Mouse (Mus musculus) liver, embryonic 14.5 days (tissue): ENCODE measurements around the gene Rims1. TPM values are rescaled to one million over a fixed set of nuclear protein-coding genes. Genes with fewer than 3 reads are reported as not detected.

ENCODE experiments used
- ATAC-seq: fragments of 200-750 bp; cut with Nextera tagmentation; 2 replicates; pipeline ENCODE4 v1.8.0; 2017; ENCODE audit warnings: moderate number of reproducible peaks, mild to moderate bottlenecking, moderate library complexity; ENCODE audit not compliant: insufficient read depth
- DNase-seq, 3 experiments: peaks; one replicate each; pipeline ENCODE4 v3.0.0-alpha.2; 2012 to 2013; ENCODE audit warnings: low read depth in 3 of 3, low spot score in 3 of 3
- H3K27ac ChIP-seq: fragments of 300-500 bp; sonication (generic); 2 replicates; pipeline ENCODE4 v1.5.1; 2014; ENCODE audit warnings: moderate library complexity, mild to moderate bottlenecking, control low read depth, inconsistent platforms
- H3K27me3 ChIP-seq: fragments of 300-500 bp; sonication (generic); 2 replicates; pipeline ENCODE4 v1.6.1; 2014; ENCODE audit warnings: mild to moderate bottlenecking, low read length, moderate library complexity; ENCODE audit not compliant: control insufficient read depth, insufficient read depth
- H3K36me3 ChIP-seq: fragments of 300-500 bp; sonication (generic); replicated peaks from 2 replicates; pipeline ENCODE4 v1.6.1; 2014; ENCODE audit warnings: low read depth; ENCODE audit not compliant: control insufficient read depth, insufficient read depth
- H3K4me1 ChIP-seq, 2 experiments: fragments of 200-500 bp in 1 of 2; fragments of 300-500 bp in 1 of 2; sonication (generic) in 1 of 2; replicated peaks; 2 replicates each; pipeline ENCODE4 v1.6.1; 2012 to 2014; ENCODE audit warnings: antibody characterized with exemption in 1 of 2, inconsistent platforms in 1 of 2, low read length in 1 of 2; ENCODE audit not compliant: control insufficient read depth in 2 of 2, insufficient read depth in 2 of 2
- H3K4me2 ChIP-seq: fragments of 300-500 bp; sonication (generic); 2 replicates; pipeline ENCODE4 v1.6.1; 2014; ENCODE audit warnings: low read depth, mild to moderate bottlenecking, control low read depth, moderate library complexity
- H3K4me3 ChIP-seq, 2 experiments: fragments of 200-500 bp in 1 of 2; fragments of 300-500 bp in 1 of 2; sonication (generic) in 1 of 2; 2 replicates each; pipeline ENCODE4 v1.5.1; 2012 to 2014; ENCODE audit warnings: low read depth in 2 of 2, low read length in 2 of 2, mild to moderate bottlenecking in 2 of 2, control low read depth in 1 of 2, inconsistent platforms in 1 of 2, moderate library complexity in 1 of 2; ENCODE audit not compliant: insufficient read depth in 1 of 2
- H3K9ac ChIP-seq: fragments of 300-500 bp; sonication (generic); replicated peaks from 2 replicates; pipeline ENCODE4 v1.6.1; 2014; ENCODE audit warnings: mild to moderate bottlenecking, control low read depth, moderate library complexity
- H3K9me3 ChIP-seq: fragments of 300-500 bp; sonication (generic); 2 replicates; pipeline ENCODE4 v1.6.1; 2016; ENCODE audit warnings: low read length, mixed read lengths; ENCODE audit not compliant: control insufficient read depth
- CTCF ChIP-seq: IDR thresholded peaks from 2 replicates; pipeline ENCODE4 v1.5.1; 2016; ENCODE audit warnings: antibody characterized with exemption, low read depth, control low read depth
- EP300 ChIP-seq: IDR thresholded peaks from 2 replicates; pipeline ENCODE4 v1.6.1; 2016; ENCODE audit warnings: antibody characterized with exemption, low read depth
- WGBS: fragments of 180-500 bp; shearing (Covaris S2); extraction: QIAGEN DNeasy Blood & Tissue Kit; methylation state at CpG from one replicate; pipeline ENCODE4 v1.1.7; 2014; ENCODE audit not compliant: insufficient replicate concordance; 5-methylcytosine and 5-hydroxymethylcytosine counted together
- polyA plus RNA-seq, 2 experiments: library from polyadenylated mRNA; depleted of rRNA in 1 of 2; stranded (reverse) in 1 of 2; unstranded in 1 of 2; fragments of >200 nt; fragmentation: Nextera tagmentation in 1 of 2; extraction: Ambion mirVana in 1 of 2; gene quantifications; 2 replicates each; pipeline versions ENCODE4 v1.2.1 to v1.2.3; 2012 to 2014

The Rims1 gene
- polyA plus RNA-seq, 2 experiments = 0.02 TPM; not detected in 1

GRCm38 (mm10) chr1:22655983-22656382, 149.8 kb downstream of the Rims1 start:
- no peak overlapping the region for H3K4me3 ChIP-seq
- TF ChIP-seq CTCF (no peak), EP300 (no peak)
- no peaks in the 10 kb centered on the region for H3K9me3 ChIP-seq
- H3K27ac ChIP-seq = no peak overlapping the region
- no peak for DNase-seq
- no peak for ATAC-seq
- no peaks in the 10 kb centered on the region for H3K4me1 ChIP-seq
- H3K36me3 ChIP-seq = no peaks in the 10 kb centered on the region
- no peaks in the 10 kb centered on the region for H3K27me3 ChIP-seq
- H3K9ac ChIP-seq = no peak overlapping the region
- no peak overlapping the region for H3K4me2 ChIP-seq

GRCm38 (mm10) chr1:22654903-22655302, 150.9 kb downstream of the Rims1 start:
- H3K27ac ChIP-seq = no peak overlapping the region
- no peak overlapping the region for H3K9ac ChIP-seq
- no peak overlapping the region for H3K4me2 ChIP-seq
- no peaks in the 10 kb centered on the region for H3K27me3 ChIP-seq
- DNase-seq (no peak), ATAC-seq (no peak)
- H3K36me3 ChIP-seq = no peaks in the 10 kb centered on the region
- H3K9me3 ChIP-seq = no peaks in the 10 kb centered on the region
- no peak for TF ChIP-seq EP300
- TF ChIP-seq CTCF = no peak
- 60% methylated on average over 9 of the region's 9 CpGs for WGBS
- H3K4me3 ChIP-seq = no peak overlapping the region
- H3K4me1 ChIP-seq = no peaks in the 10 kb centered on the region

GRCm38 (mm10) chr1:22650588-22650987, 155.2 kb downstream of the Rims1 start:
- ATAC-seq = no peak
- TF ChIP-seq CTCF (no peak), EP300 (no peak)
- no peak for DNase-seq
- H3K36me3 ChIP-seq = no peaks in the 10 kb centered on the region
- no peak overlapping the region for H3K9ac ChIP-seq
- H3K4me2 ChIP-seq = no peak overlapping the region
- no peak overlapping the region for H3K27ac ChIP-seq
- no peaks in the 10 kb centered on the region for H3K9me3 ChIP-seq
- no peaks in the 10 kb centered on the region for H3K4me1 ChIP-seq
- 68% methylated on average over 7 of the region's 7 CpGs for WGBS
- no peak overlapping the region for H3K4me3 ChIP-seq
- no peaks in the 10 kb centered on the region for H3K27me3 ChIP-seq

GRCm38 (mm10) chr1:22649432-22649831, 156.4 kb downstream of the Rims1 start:
- Histone ChIP-seq H3K4me2 (no peak overlapping the region), H3K4me3 (no peak overlapping the region), H3K36me3 (no peaks in the 10 kb centered on the region), H3K27me3 (no peaks in the 10 kb centered on the region), H3K9me3 (no peaks in the 10 kb centered on the region), H3K4me1 (no peaks in the 10 kb centered on the region), H3K9ac (no peak overlapping the region), H3K27ac (no peak overlapping the region)
- DNase-seq (no peak), ATAC-seq (no peak)
- TF ChIP-seq CTCF (no peak), EP300 (no peak)
- whole genome bisulfite sequencing = 30% methylated on average over 1 of the region's 1 CpGs

- H3K4me2 ChIP-seq = no peak overlapping the region
- no peaks in the 10 kb centered on the region for H3K27me3 ChIP-seq
- no peak overlapping the region for H3K27ac ChIP-seq
- H3K36me3 ChIP-seq = no peaks in the 10 kb centered on the region
- WGBS = 27% methylated on average over 2 of the region's 2 CpGs
- H3K4me1 ChIP-seq = no peaks in the 10 kb centered on the region
- TF ChIP-seq CTCF (no peak), EP300 (no peak)
- H3K9me3 ChIP-seq = no peaks in the 10 kb centered on the region
- no peak for ATAC-seq
- no peak for DNase-seq
- H3K4me3 ChIP-seq = no peak overlapping the region
- no peak overlapping the region for H3K9ac ChIP-seq
These were observed 160.5 kb downstream of the Rims1 start for GRCm38 (mm10) chr1:22645257-22645656.
